ENCODE assay signal across 9 mouse cellular contexts in genomic region chr9:44722575-44722974, GRCm38 (mm10). TPM values are rescaled to one million over a fixed set of nuclear protein-coding genes. Genes with fewer than 3 reads are reported as not detected.
DNase-seq lines count a peak whose midpoint lies in the region; ATAC-seq and TF ChIP-seq lines count a peak whose summit lies in the region.
"Had no signal": no experiment of that assay in that cellular context is flagged by ENCODE, and none has a peak within 500 bp of the region (broad histone marks: within the 10 kb centered on the region; RNA-seq: fewer than 3 reads in every experiment).

No protein-coding gene starts in this region.

- H3K4me1 ChIP-seq in lung, embryonic 16.5 days (replicated peaks; ENCODE audit: control insufficient read depth, insufficient read depth, low read length), result peaks cover 54% of the 10 kb centered on the region
- H3K4me1 ChIP-seq in lung, adult 2 months (ENCODE audit: control insufficient read depth, insufficient read depth, low read length), result peaks cover 33% of the 10 kb centered on the region
- H3K4me1 ChIP-seq in heart, postnatal 0 days (ENCODE audit: control insufficient read depth, insufficient read depth), result peaks cover 64% of the 10 kb centered on the region
- peaks cover 63% of the 10 kb centered on the region for H3K4me1 ChIP-seq in olfactory bulb, adult 2 months (ENCODE audit: control insufficient read depth, insufficient read depth, low read length)

- intact Hi-C loops in gastrocnemius, postnatal 14 days (cut with DNase I; ENCODE audit: low total_unique reads), result no loop called here

- no peak for TF ChIP-seq EP300 in heart, postnatal 0 days (IDR thresholded peaks at IDR 0.05; ENCODE audit: low read depth)

- H3K27ac ChIP-seq in lung, embryonic 16.5 days (ENCODE audit: low read length), result peak overlapping the region; percentile 81
- peak overlapping the region; percentile 75 for H3K27ac ChIP-seq in heart, postnatal 0 days (ENCODE audit: low read depth)
- H3K27ac ChIP-seq in olfactory bulb, adult 2 months (ENCODE audit: insufficient read depth, low read depth, low read length), result peak overlapping the region; percentile 47

- no peak for TF ChIP-seq POLR2A in lung, adult 2 months (IDR thresholded peaks at IDR 0.05; ENCODE audit: borderline replicate concordance, extremely low read depth, low read depth, low read length)
- TF ChIP-seq POLR2A in olfactory bulb, adult 2 months (IDR thresholded peaks at IDR 0.05; ENCODE audit: insufficient read depth, low read depth, low read length), result no peak

- no peaks in the 10 kb centered on the region for H3K36me3 ChIP-seq in lung, embryonic 16.5 days (ENCODE audit: control insufficient read depth, insufficient read depth, low read length)
- peaks cover 8% of the 10 kb centered on the region for H3K36me3 ChIP-seq in heart, postnatal 0 days (replicated peaks; ENCODE audit: control insufficient read depth, insufficient read depth, low read length)

- no peaks in the 10 kb centered on the region for H3K27me3 ChIP-seq in lung, embryonic 16.5 days (ENCODE audit: control insufficient read depth, insufficient read depth, low read depth, low read length)
- H3K27me3 ChIP-seq in heart, postnatal 0 days (ENCODE audit: control insufficient read depth, insufficient read depth, low read length), result no peaks in the 10 kb centered on the region
- H3K27me3 ChIP-seq: CH12.LX had no signal

- H3K9ac ChIP-seq in lung, embryonic 16.5 days (ENCODE audit: low read length), result no peak overlapping the region
- H3K9ac ChIP-seq in heart, postnatal 0 days (replicated peaks; ENCODE audit: low read depth, low read length), result no peak overlapping the region

- DNase-seq in gastrocnemius, postnatal 14 days, result peak; percentile 5
- no peak for DNase-seq in gastrocnemius, postnatal 4 days (ENCODE audit: low spot score in 2 of 2)
- DNase-seq in lung, adult 2 months, result no peak
- DNase-seq in heart, postnatal 0 days (ENCODE audit: low spot score), result no peak
- DNase-seq in urinary bladder, postnatal 4 days (ENCODE audit: low spot score in 2 of 2), result no peak
- no peak for DNase-seq in ovary, postnatal 10 days (ENCODE audit: low spot score)

- no peaks in the 10 kb centered on the region for H3K9me3 ChIP-seq in lung, embryonic 16.5 days (ENCODE audit: control insufficient read depth, low read length)
- no peaks in the 10 kb centered on the region for H3K9me3 ChIP-seq in heart, postnatal 0 days (replicated peaks; ENCODE audit: control insufficient read depth, low read length)

- H3K4me3 ChIP-seq in lung, embryonic 16.5 days (ENCODE audit: low read length), result no peak overlapping the region
- H3K4me3 ChIP-seq in lung, adult 2 months (replicated peaks; ENCODE audit: extremely low read depth, low read depth, low read length), result no peak overlapping the region
- no peak overlapping the region for H3K4me3 ChIP-seq in heart, postnatal 0 days (ENCODE audit: low read depth, low read length)
- no peak overlapping the region for H3K4me3 ChIP-seq in olfactory bulb, adult 2 months (ENCODE audit: insufficient read depth, low read depth, low read length)

- no peak overlapping the region for H3K4me2 ChIP-seq in lung, embryonic 16.5 days (ENCODE audit: low read depth, low read length)
- no peak overlapping the region for H3K4me2 ChIP-seq in heart, postnatal 0 days (ENCODE audit: low read depth, low read length)

- WGBS in lung, embryonic 16.5 days, result 69% methylated on average over 7 of the region's 7 CpGs
- whole genome bisulfite sequencing in lung, adult 2 months, result 53% methylated on average over 7 of the region's 7 CpGs
- 63% methylated on average over 7 of the region's 7 CpGs for WGBS in heart, postnatal 0 days
- 55% methylated on average over 7 of the region's 7 CpGs for WGBS in olfactory bulb, adult 2 months

- no peak for TF ChIP-seq CTCF in lung, adult 2 months (IDR thresholded peaks at IDR 0.05; ENCODE audit: insufficient read depth, low read length)
- TF ChIP-seq CTCF in heart, postnatal 0 days (IDR thresholded peaks at IDR 0.05; ENCODE audit: low read depth), result no peak
- TF ChIP-seq CTCF in olfactory bulb, adult 2 months (IDR thresholded peaks at IDR 0.05; ENCODE audit: insufficient read depth, low read depth, low read length), result no peak

- ATAC-seq in lung, embryonic 16.5 days (ENCODE audit: low read depth), result no peak
- no peak for ATAC-seq in heart, postnatal 0 days (ENCODE audit: insufficient read depth, low read depth)

RNA-seq across cellular contexts. Expression of gene Phldb1, which starts 12.4 kb away (rescaled TPM):
- 10 to 100 TPM; 43.8 to 47.6 TPM for total RNA-seq in gastrocnemius, postnatal 14 days (2021)
- 100 to 1,000 TPM; 104 to 123 TPM for total RNA-seq in gastrocnemius, postnatal 4 days (2021)
- 26.4 and 28.1 TPM in 2 replicates for polyA plus RNA-seq in lung, embryonic 16.5 days (2015; fragmentation: Nextera tagmentation; extraction: Ambion mirVana)
- polyA plus RNA-seq in lung, adult 2 months (2012; rRNA removed), result 87.6 and 93.5 TPM in 2 replicates
- 96.0 and 138 TPM in 2 replicates for total RNA-seq in heart, postnatal 0 days (2014; rRNA removed; ENCODE audit: low replicate concordance)
- 25.8 and 28.0 TPM in 2 replicates for polyA plus RNA-seq in heart, postnatal 0 days (2015; fragmentation: Nextera tagmentation; extraction: Ambion mirVana)
- polyA plus RNA-seq in olfactory bulb, adult 2 months (2012; ENCODE audit: insufficient read depth, insufficient read length, low replicate concordance, missing spikeins), result not detected in 2 replicates

RNA-seq across cellular contexts. Expression of gene Arcn1, which starts 45.1 kb away (rescaled TPM):
- total RNA-seq in gastrocnemius, postnatal 14 days (2021), result 10 to 100 TPM; 65.1 to 69.9 TPM
- total RNA-seq in gastrocnemius, postnatal 4 days (2021), result 100 to 1,000 TPM; 124 to 142 TPM
- 190 and 201 TPM in 2 replicates for polyA plus RNA-seq in lung, embryonic 16.5 days (2015; fragmentation: Nextera tagmentation; extraction: Ambion mirVana)
- 26.6 and 40.8 TPM in 2 replicates for polyA plus RNA-seq in lung, adult 2 months (2012; rRNA removed)
- 71.6 and 80.1 TPM in 2 replicates for total RNA-seq in heart, postnatal 0 days (2014; rRNA removed; ENCODE audit: low replicate concordance)
- polyA plus RNA-seq in heart, postnatal 0 days (2015; fragmentation: Nextera tagmentation; extraction: Ambion mirVana), result 69.5 and 78.3 TPM in 2 replicates
- 192 TPM in 1 of 2 replicates, not detected in the other for polyA plus RNA-seq in olfactory bulb, adult 2 months (2012; ENCODE audit: insufficient read depth, insufficient read length, low replicate concordance, missing spikeins)

RNA-seq across cellular contexts. Expression of gene Ift46, which starts 45.1 kb away (rescaled TPM):
- 10 to 100 TPM; 29.2 to 38.8 TPM for total RNA-seq in gastrocnemius, postnatal 14 days (2021)
- total RNA-seq in gastrocnemius, postnatal 4 days (2021), result 10 to 100 TPM; 65.9 to 69.5 TPM
- polyA plus RNA-seq in lung, embryonic 16.5 days (2015; fragmentation: Nextera tagmentation; extraction: Ambion mirVana), result 99.1 and 112 TPM in 2 replicates
- 38.9 and 67.5 TPM in 2 replicates for polyA plus RNA-seq in lung, adult 2 months (2012; rRNA removed)
- total RNA-seq in heart, postnatal 0 days (2014; rRNA removed; ENCODE audit: low replicate concordance), result 10.0 and 41.0 TPM in 2 replicates
- 49.5 and 60.6 TPM in 2 replicates for polyA plus RNA-seq in heart, postnatal 0 days (2015; fragmentation: Nextera tagmentation; extraction: Ambion mirVana)
- polyA plus RNA-seq in olfactory bulb, adult 2 months (2012; ENCODE audit: insufficient read depth, insufficient read length, low replicate concordance, missing spikeins), result not detected in 2 replicates

RNA-seq across cellular contexts. Expression of gene Treh, which starts 49.5 kb away (rescaled TPM):
- total RNA-seq in gastrocnemius, postnatal 14 days (2021), result not detected
- total RNA-seq in gastrocnemius, postnatal 4 days (2021), result not detected
- polyA plus RNA-seq in lung, embryonic 16.5 days (2015; fragmentation: Nextera tagmentation; extraction: Ambion mirVana), result not detected in 2 replicates
- not detected in 2 replicates for polyA plus RNA-seq in lung, adult 2 months (2012; rRNA removed)
- total RNA-seq in heart, postnatal 0 days (2014; rRNA removed; ENCODE audit: low replicate concordance), result not detected in 2 replicates
- polyA plus RNA-seq in heart, postnatal 0 days (2015; fragmentation: Nextera tagmentation; extraction: Ambion mirVana), result not detected in 2 replicates
- not detected in 2 replicates for polyA plus RNA-seq in olfactory bulb, adult 2 months (2012; ENCODE audit: insufficient read depth, insufficient read length, low replicate concordance, missing spikeins)
- total RNA-seq: CH12.LX had no signal

Comparison
In these comparisons a context has a peak if more than half of its experiments do, and no peak if none do; other contexts are left out.
1. RNA of gene Ift46, which starts 45.1 kb away (polyA plus RNA-seq): 99.1 to 112 TPM in lung, embryonic 16.5 days, 38.9 to 67.5 TPM in lung, adult 2 months and 49.5 to 60.6 TPM in heart, postnatal 0 days; not detected in olfactory bulb, adult 2 months; every median in the first group is over 10 times any median in the second.
2. Peak in every context shown above with its lines, with median percentiles within 50 percentile points of each other: H3K27ac ChIP-seq.